Mouse (Mus musculus) ES-Bruce4 (cell line): ENCODE data around the gene Dusp16.

ENCODE experiments used
- CTCF ChIP-seq: IDR thresholded peaks from one replicate; pipeline ENCODE4 v1.8.1; 2011; ENCODE audit warnings: low read depth, low read length
- EP300 ChIP-seq: IDR thresholded peaks from 2 replicates; pipeline ENCODE4 v1.6.1; 2011; ENCODE audit warnings: low read depth, low read length; ENCODE audit not compliant: insufficient read depth
- POLR2A ChIP-seq: IDR thresholded peaks from one replicate; pipeline ENCODE4 v1.8.1; 2011; ENCODE audit warnings: low read length; ENCODE audit not compliant: insufficient read depth

GRCm38 (mm10) chr6:134743568-134743967, 48.9 kb downstream of the Dusp16 start:
- no peak for TF ChIP-seq CTCF
- TF ChIP-seq EP300, result no peak
- no peak for TF ChIP-seq POLR2A
